8 mouse cellular contexts compared by ENCODE assay signal in the genomic region with DNA sequence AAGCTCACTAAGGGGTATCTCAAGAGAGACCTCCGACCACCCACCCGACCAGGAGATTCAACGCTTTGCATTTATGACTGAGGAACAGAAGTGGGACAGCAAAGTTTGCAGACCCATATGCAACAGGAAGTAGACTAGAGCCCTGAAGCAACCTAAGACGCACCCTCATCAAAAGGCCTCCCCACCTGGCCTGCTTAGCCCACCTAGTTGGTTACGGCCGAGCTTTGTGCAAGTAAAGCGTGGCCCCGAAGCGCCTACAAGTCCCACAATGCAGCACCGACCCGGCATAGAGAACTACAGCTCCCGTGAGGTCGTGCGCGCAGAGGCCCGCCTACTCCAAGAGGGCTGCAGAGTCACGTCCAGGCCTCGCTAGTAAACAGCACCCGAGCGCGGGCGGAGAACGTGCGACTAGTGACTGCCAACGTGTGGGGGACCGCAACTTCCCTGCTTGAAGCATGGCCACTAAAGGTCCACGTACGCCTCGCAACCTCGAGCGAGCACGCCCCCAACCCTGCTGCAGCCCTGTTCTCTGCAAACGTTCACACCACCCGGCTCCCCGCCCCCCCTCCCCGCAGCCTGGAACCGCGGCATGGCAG. TPM values are rescaled to one million over a fixed set of nuclear protein-coding genes. Genes with fewer than 3 reads are reported as not detected.
A peak's percentile ranks its signal among the peaks of the same experiment; 100 is the strongest.
DNase-seq lines count a peak whose midpoint lies in the region; ATAC-seq and TF ChIP-seq lines count a peak whose summit lies in the region.

No protein-coding gene starts in this region.

- ATAC-seq in megakaryocyte, adult 5-6 weeks (ENCODE audit: poor library complexity, severe bottlenecking) = peak; percentile 88

- peak; percentile 93 for DNase-seq in adipocyte (ENCODE audit: low spot score)
- peak; percentile 87 to 92 for DNase-seq in gastrocnemius, adult 8-10 months (ENCODE audit: low spot score in 2 of 2)
- DNase-seq in induced T-regulatory cell, adult 2 months (ENCODE audit: low read depth) = peak; percentile 93
- DNase-seq in left cerebral cortex, adult 8-10 months (ENCODE audit: low spot score in 2 of 2) = peak; percentile 80 to 92
- DNase-seq in right cerebral cortex, adult 18-20 months = peak; percentile 94
- DNase-seq in urinary bladder, adult 2 months (ENCODE audit: low spot score) = peak; percentile 78

- no peak for TF ChIP-seq CTCF in cortical plate, adult 2 months (IDR thresholded peaks at IDR 0.05; ENCODE audit: extremely low read depth, insufficient read depth, low read length)

- no peak overlapping the region for H3K27ac ChIP-seq in cortical plate, adult 2 months (ENCODE audit: insufficient read depth, low read length)

- peak; percentile 85 for TF ChIP-seq POLR2A in cortical plate, adult 2 months (IDR thresholded peaks at IDR 0.05; ENCODE audit: extremely low read depth, insufficient read depth, low read length)

- peak overlapping the region; percentile 77 for H3K4me3 ChIP-seq in cortical plate, adult 2 months (ENCODE audit: insufficient read depth, low read length)

- H3K4me1 ChIP-seq in cortical plate, adult 2 months (ENCODE audit: control insufficient read depth, insufficient read depth, low read length) = no peaks in the 10 kb centered on the region

RNA-seq across cellular contexts. Expression of a gene that starts 1.2 kb away (rescaled TPM):
- 3.9 and 5.0 TPM in 2 replicates for polyA plus RNA-seq in cortical plate, adult 2 months (2012; rRNA removed)
- total RNA-seq in gastrocnemius, adult 8-10 months (2022) = 1 to 10 TPM; 3.2 to 5.5 (median 3.7) TPM
- 1 to 10 TPM; 5.5 to 8.1 (median 6.9) TPM for total RNA-seq in left cerebral cortex, adult 8-10 months (2022)
- total RNA-seq in megakaryocyte, adult 5-6 weeks (2015) = 10.1 and 11.1 TPM in 2 replicates
- 12.6 and 12.8 TPM in 2 replicates for total RNA-seq in megakaryocyte, adult 5-6 weeks (2017)
- polyA plus RNA-seq in urinary bladder, adult 2 months (2012; rRNA removed) = 8.4 and 9.3 TPM in 2 replicates

RNA-seq across cellular contexts. Expression of a gene that starts 16.9 kb away (rescaled TPM):
- 7.4 and 9.6 TPM in 2 replicates for polyA plus RNA-seq in cortical plate, adult 2 months (2012; rRNA removed)
- total RNA-seq in gastrocnemius, adult 8-10 months (2022) = 1,000 to 10,000 TPM; 1,019 to 1,332 (median 1,204) TPM
- 1 to 10 TPM; 3.6 to 7.4 (median 5.1) TPM for total RNA-seq in left cerebral cortex, adult 8-10 months (2022)
- 2.9 and 3.1 TPM in 2 replicates for total RNA-seq in megakaryocyte, adult 5-6 weeks (2015)
- 1.8 and 10.9 TPM in 2 replicates for total RNA-seq in megakaryocyte, adult 5-6 weeks (2017)
- polyA plus RNA-seq in urinary bladder, adult 2 months (2012; rRNA removed) = 18.8 and 25.7 TPM in 2 replicates

RNA-seq across cellular contexts. Expression of a gene that starts 36.0 kb away (rescaled TPM):
- 17.3 and 22.1 TPM in 2 replicates for polyA plus RNA-seq in cortical plate, adult 2 months (2012; rRNA removed)
- total RNA-seq in gastrocnemius, adult 8-10 months (2022) = 1 to 10 TPM; 1.8 to 4.0 (median 3.5) TPM
- 10 to 100 TPM; 11.1 to 20.7 (median 16.6) TPM for total RNA-seq in left cerebral cortex, adult 8-10 months (2022)
- 0.80 TPM in 2 replicates for total RNA-seq in megakaryocyte, adult 5-6 weeks (2015)
- total RNA-seq in megakaryocyte, adult 5-6 weeks (2017) = 0.28 and 0.51 TPM in 2 replicates
- 40.3 and 43.3 TPM in 2 replicates for polyA plus RNA-seq in urinary bladder, adult 2 months (2012; rRNA removed)

Comparison
In these comparisons a context has a peak if more than half of its experiments do, and no peak if none do; other contexts are left out.
1. RNA of a gene that starts 16.9 kb away (total RNA-seq): 1,019 to 1,332 TPM in gastrocnemius, adult 8-10 months; 3.6 to 7.4 TPM in left cerebral cortex, adult 8-10 months and 1.8 to 10.9 TPM in megakaryocyte, adult 5-6 weeks; every median in the first group is over 10 times any median in the second.
2. Peak in every context shown above with its lines, with median percentiles within 50 percentile points of each other: DNase-seq.